In genomic region chr17:57219884-57220207, GRCm38 (mm10) we compare ENCODE assay signal across 1 mouse cellular context.
TF ChIP-seq lines count a peak whose summit lies in the region.

No protein-coding gene starts in this region.

TF ChIP-seq in CH12.LX, 34 proteins besides CTCF, POLR2A, EP300 and RAD21 (continued from another document):
- TF ChIP-seq BHLHE40 (IDR thresholded peaks at IDR 0.05; ENCODE audit: low read depth, low read length), result no peak
- 0 out of 2 replicates have a peak, but pooled peaks have one; percentile 17 for TF ChIP-seq IRF4 (IDR thresholded peaks at IDR 0.05; ENCODE audit: low read depth, low read length)
- no peak for TF ChIP-seq MAZ (IDR thresholded peaks at IDR 0.05; ENCODE audit: low read depth, low read length)
TF ChIP-seq in CH12.LX: peak in this region for 9.
